9 mouse cellular contexts compared by ENCODE assay signal in genomic region chr13:21161591-21161990, GRCm38 (mm10). TPM values are rescaled to one million over a fixed set of nuclear protein-coding genes. Genes with fewer than 3 reads are reported as not detected.
DNase-seq lines count a peak whose midpoint lies in the region; ATAC-seq and TF ChIP-seq lines count a peak whose summit lies in the region.
"Had no signal": no experiment of that assay in that cellular context is flagged by ENCODE, and none has a peak within 500 bp of the region (broad histone marks: within the 10 kb centered on the region; RNA-seq: fewer than 3 reads in every experiment).

No protein-coding gene starts in this region.

- TF ChIP-seq CTCF in midbrain, postnatal 0 days (IDR thresholded peaks at IDR 0.05), result no peak

- H3K36me3 ChIP-seq in kidney, embryonic 15.5 days, result no peaks in the 10 kb centered on the region
- no peaks in the 10 kb centered on the region for H3K36me3 ChIP-seq in intestine, embryonic 16.5 days (ENCODE audit: control insufficient read depth, insufficient read depth, low read length)
- H3K36me3 ChIP-seq in midbrain, postnatal 0 days (ENCODE audit: insufficient read depth, low read length), result no peaks in the 10 kb centered on the region

- H3K9ac ChIP-seq in kidney, embryonic 15.5 days, result no peak overlapping the region
- no peak overlapping the region for H3K9ac ChIP-seq in intestine, embryonic 16.5 days (ENCODE audit: low read depth, low read length)
- no peak overlapping the region for H3K9ac ChIP-seq in midbrain, postnatal 0 days (replicated peaks; ENCODE audit: low read length, poor library complexity, severe bottlenecking)

- H3K9me3 ChIP-seq in kidney, embryonic 15.5 days (replicated peaks), result no peaks in the 10 kb centered on the region
- no peaks in the 10 kb centered on the region for H3K9me3 ChIP-seq in intestine, embryonic 16.5 days (ENCODE audit: control insufficient read depth, low read length)
- no peaks in the 10 kb centered on the region for H3K9me3 ChIP-seq in midbrain, postnatal 0 days (ENCODE audit: low read length)

- no peak overlapping the region for H3K27ac ChIP-seq in kidney, embryonic 15.5 days
- H3K27ac ChIP-seq in intestine, embryonic 16.5 days (ENCODE audit: low read length), result no peak overlapping the region
- H3K27ac ChIP-seq in midbrain, postnatal 0 days (ENCODE audit: low read depth, low read length), result no peak overlapping the region

- ATAC-seq in kidney, embryonic 15.5 days (replicated peaks; ENCODE audit: low FRiP score), result no peak
- ATAC-seq in erythroid progenitor cell, adult 5-6 weeks (replicated peaks; ENCODE audit: low FRiP score, poor library complexity, severe bottlenecking), result 0 out of 2 replicates have a peak, but pooled peaks have one; percentile 40
- no peak for ATAC-seq in intestine, embryonic 16.5 days
- ATAC-seq in midbrain, postnatal 0 days (ENCODE audit: low FRiP score), result no peak

- no peak for DNase-seq in kidney, postnatal 4 days
- DNase-seq in midbrain, postnatal 0 days (ENCODE audit: low spot score), result peak; percentile 21
- no peak for DNase-seq in urinary bladder, postnatal 25 days (ENCODE audit: low spot score)
- DNase-seq in left cerebral cortex, adult 8-10 months (ENCODE audit: low spot score in 2 of 2), result no peak
- no peak for DNase-seq in Muller cell, postnatal 12 days (ENCODE audit: inconsistent ontology term)

- H3K4me1 ChIP-seq in kidney, embryonic 15.5 days, result peaks cover 10% of the 10 kb centered on the region; the same call in 1 of the 2 replicates
- H3K4me1 ChIP-seq in intestine, embryonic 16.5 days (ENCODE audit: control insufficient read depth, insufficient read depth, low read length), result peaks cover 2% of the 10 kb centered on the region; the same call in 1 of the 2 replicates
- no peaks in the 10 kb centered on the region for H3K4me1 ChIP-seq in midbrain, postnatal 0 days (ENCODE audit: insufficient read depth, low read length)

- 40% methylated on average over 2 of the region's 2 CpGs for WGBS in kidney, embryonic 15.5 days
- 34% methylated on average over 2 of the region's 2 CpGs for WGBS in intestine, embryonic 16.5 days
- 34% methylated on average over 2 of the region's 2 CpGs for WGBS in midbrain, postnatal 0 days

- H3K4me2 ChIP-seq in kidney, embryonic 15.5 days, result peak overlapping the region; percentile 82
- peak overlapping the region; percentile 38 for H3K4me2 ChIP-seq in intestine, embryonic 16.5 days (ENCODE audit: low read depth, low read length)
- peak overlapping the region; percentile 91 for H3K4me2 ChIP-seq in midbrain, postnatal 0 days (ENCODE audit: low read depth, low read length, poor library complexity, severe bottlenecking)

- peak overlapping the region; percentile 79 for H3K4me3 ChIP-seq in kidney, embryonic 15.5 days (replicated peaks)
- peak overlapping the region; percentile 23; the same call in 1 of the 2 replicates for H3K4me3 ChIP-seq in intestine, embryonic 16.5 days (ENCODE audit: low read length)
- H3K4me3 ChIP-seq in midbrain, postnatal 0 days (ENCODE audit: low read depth, low read length), result peak overlapping the region; percentile 66

- H3K27me3 ChIP-seq in kidney, embryonic 15.5 days, result 0 out of 2 replicates have a peak, but pooled peaks cover 2% of the 10 kb centered on the region
- no peaks in the 10 kb centered on the region for H3K27me3 ChIP-seq in intestine, embryonic 16.5 days (replicated peaks; ENCODE audit: control insufficient read depth, insufficient read depth, low read length)
- H3K27me3 ChIP-seq in midbrain, postnatal 0 days (ENCODE audit: insufficient read depth, low read length), result no peaks in the 10 kb centered on the region

RNA-seq across cellular contexts. Expression of gene Olfr1368, which starts 15.9 kb away (rescaled TPM):
- not detected in 2 replicates for polyA plus RNA-seq in kidney, embryonic 15.5 days (2015; fragmentation: Nextera tagmentation; extraction: Ambion mirVana)
- not detected in 2 replicates for total RNA-seq in erythroid progenitor cell, adult 5-6 weeks (2015; ENCODE audit: low replicate concordance)
- not detected in 2 replicates for total RNA-seq in erythroid progenitor cell, adult 5-6 weeks (2017; ENCODE audit: low replicate concordance)
- not detected in 2 replicates for polyA plus RNA-seq in intestine, embryonic 16.5 days (2015; fragmentation: Nextera tagmentation; extraction: Ambion mirVana)
- total RNA-seq in midbrain, postnatal 0 days (2014; rRNA removed), result not detected in 2 replicates
- not detected in 2 replicates for polyA plus RNA-seq in midbrain, postnatal 0 days (2015; fragmentation: Nextera tagmentation; extraction: Ambion mirVana)
- not detected for total RNA-seq in left cerebral cortex, adult 8-10 months (2022)
- polyA plus RNA-seq: inflammation-experienced regulatory T-cells, adult 6 months had no signal

RNA-seq across cellular contexts. Expression of gene Trim27, which starts 17.7 kb away (rescaled TPM):
- 136 and 139 TPM in 2 replicates for polyA plus RNA-seq in kidney, embryonic 15.5 days (2015; fragmentation: Nextera tagmentation; extraction: Ambion mirVana)
- 29.6 and 37.3 TPM in 2 replicates for total RNA-seq in erythroid progenitor cell, adult 5-6 weeks (2015; ENCODE audit: low replicate concordance)
- total RNA-seq in erythroid progenitor cell, adult 5-6 weeks (2017; ENCODE audit: low replicate concordance), result 60.8 and 61.5 TPM in 2 replicates
- polyA plus RNA-seq in intestine, embryonic 16.5 days (2015; fragmentation: Nextera tagmentation; extraction: Ambion mirVana), result 119 and 122 TPM in 2 replicates
- total RNA-seq in midbrain, postnatal 0 days (2014; rRNA removed), result 74.5 and 76.2 TPM in 2 replicates
- polyA plus RNA-seq in midbrain, postnatal 0 days (2015; fragmentation: Nextera tagmentation; extraction: Ambion mirVana), result 64.2 and 65.0 TPM in 2 replicates
- total RNA-seq in left cerebral cortex, adult 8-10 months (2022), result 10 to 100 TPM; 34.1 to 39.5 (median 35.3) TPM

RNA-seq across cellular contexts. Expression of gene Olfr263, which starts 32.2 kb away (rescaled TPM):
- polyA plus RNA-seq in kidney, embryonic 15.5 days (2015; fragmentation: Nextera tagmentation; extraction: Ambion mirVana), result not detected in 2 replicates
- not detected in 2 replicates for total RNA-seq in erythroid progenitor cell, adult 5-6 weeks (2015; ENCODE audit: low replicate concordance)
- not detected in 2 replicates for total RNA-seq in erythroid progenitor cell, adult 5-6 weeks (2017; ENCODE audit: low replicate concordance)
- not detected in 2 replicates for polyA plus RNA-seq in intestine, embryonic 16.5 days (2015; fragmentation: Nextera tagmentation; extraction: Ambion mirVana)
- total RNA-seq in midbrain, postnatal 0 days (2014; rRNA removed), result not detected in 2 replicates
- not detected in 2 replicates for polyA plus RNA-seq in midbrain, postnatal 0 days (2015; fragmentation: Nextera tagmentation; extraction: Ambion mirVana)
- total RNA-seq in left cerebral cortex, adult 8-10 months (2022), result not detected
- polyA plus RNA-seq: inflammation-experienced regulatory T-cells, adult 6 months had no signal

RNA-seq across cellular contexts. Expression of gene Olfr1369-ps1, which starts 50.3 kb away (rescaled TPM):
- 0.05 TPM in 1 of 2 replicates, not detected in the other for polyA plus RNA-seq in kidney, embryonic 15.5 days (2015; fragmentation: Nextera tagmentation; extraction: Ambion mirVana)
- not detected in 2 replicates for total RNA-seq in erythroid progenitor cell, adult 5-6 weeks (2015; ENCODE audit: low replicate concordance)
- total RNA-seq in erythroid progenitor cell, adult 5-6 weeks (2017; ENCODE audit: low replicate concordance), result not detected in 2 replicates
- polyA plus RNA-seq in intestine, embryonic 16.5 days (2015; fragmentation: Nextera tagmentation; extraction: Ambion mirVana), result 0.04 TPM in 1 of 2 replicates, not detected in the other
- total RNA-seq in midbrain, postnatal 0 days (2014; rRNA removed), result not detected in 2 replicates
- 0.10 TPM in 1 of 2 replicates, not detected in the other for polyA plus RNA-seq in midbrain, postnatal 0 days (2015; fragmentation: Nextera tagmentation; extraction: Ambion mirVana)
- not detected for total RNA-seq in left cerebral cortex, adult 8-10 months (2022)

Comparison
In these comparisons a context has a peak if more than half of its experiments do, and no peak if none do; other contexts are left out.
1. H3K4me2 ChIP-seq: peak in every context shown above with its lines; median percentile 91 in midbrain, postnatal 0 days; 82 in kidney, embryonic 15.5 days; 38 in intestine, embryonic 16.5 days.
2. H3K4me3 ChIP-seq: peak in every context shown above with its lines; median percentile 79 in kidney, embryonic 15.5 days; 66 in midbrain, postnatal 0 days; 23 in intestine, embryonic 16.5 days.